In genomic region chr19:32510267-32510666, GRCm38 (mm10) we compare ENCODE assay signal across 12 mouse cellular contexts. TPM values are rescaled to one million over a fixed set of nuclear protein-coding genes. Genes with fewer than 3 reads are reported as not detected.
DNase-seq lines count a peak whose midpoint lies in the region; ATAC-seq lines count a peak whose summit lies in the region.
"Had no signal": no experiment of that assay in that cellular context is flagged by ENCODE, and none has a peak within 500 bp of the region (broad histone marks: within the 10 kb centered on the region; RNA-seq: fewer than 3 reads in every experiment).

No protein-coding gene starts in this region.

- H3K27me3 ChIP-seq in megakaryocyte, embryonic 14.5 days (replicated peaks), result no peaks in the 10 kb centered on the region
- H3K27me3 ChIP-seq in liver, embryonic 12.5 days (replicated peaks), result no peaks in the 10 kb centered on the region
- H3K27me3 ChIP-seq in forebrain, embryonic 13.5 days, result no peaks in the 10 kb centered on the region
- H3K27me3 ChIP-seq: limb, embryonic 15.5 days had no signal

- peak overlapping the region; percentile 43; the same call in 1 of the 2 replicates for H3K9ac ChIP-seq in liver, embryonic 12.5 days
- no peak overlapping the region for H3K9ac ChIP-seq in forebrain, embryonic 13.5 days
- H3K9ac ChIP-seq: limb, embryonic 15.5 days had no signal

- peaks cover 90% of the 10 kb centered on the region for H3K36me3 ChIP-seq in megakaryocyte, embryonic 14.5 days (replicated peaks; ENCODE audit: low read length)
- peaks cover 90% of the 10 kb centered on the region for H3K36me3 ChIP-seq in liver, embryonic 12.5 days
- peaks cover 60% of the 10 kb centered on the region for H3K36me3 ChIP-seq in forebrain, embryonic 13.5 days (ENCODE audit: poor library complexity, severe bottlenecking)

- H3K4me1 ChIP-seq in megakaryocyte, embryonic 14.5 days, result peaks cover 20% of the 10 kb centered on the region
- peaks cover 51% of the 10 kb centered on the region for H3K4me1 ChIP-seq in liver, embryonic 12.5 days
- no peaks in the 10 kb centered on the region for H3K4me1 ChIP-seq in forebrain, embryonic 13.5 days
- H3K4me1 ChIP-seq: limb, embryonic 15.5 days; midbrain, embryonic 10.5 days had no signal

- H3K4me3 ChIP-seq in megakaryocyte, embryonic 14.5 days (replicated peaks), result peak overlapping the region; percentile 8
- peak overlapping the region; percentile 17; the same call in 1 of the 2 replicates for H3K4me3 ChIP-seq in liver, embryonic 12.5 days
- no peak overlapping the region for H3K4me3 ChIP-seq in forebrain, embryonic 13.5 days
- H3K4me3 ChIP-seq: left cerebral cortex, adult 2 months; limb, embryonic 15.5 days; midbrain, embryonic 10.5 days had no signal

- H3K4me2 ChIP-seq in liver, embryonic 12.5 days, result peak overlapping the region; percentile 60
- no peak overlapping the region for H3K4me2 ChIP-seq in forebrain, embryonic 13.5 days
- H3K4me2 ChIP-seq: limb, embryonic 15.5 days had no signal

- H3K27ac ChIP-seq in liver, embryonic 12.5 days, result peak overlapping the region; percentile 89
- no peak overlapping the region for H3K27ac ChIP-seq in forebrain, embryonic 13.5 days
- H3K27ac ChIP-seq: left cerebral cortex, adult 2 months; limb, embryonic 15.5 days; midbrain, embryonic 10.5 days had no signal

- WGBS in liver, embryonic 12.5 days (ENCODE audit: insufficient replicate concordance), result 31% methylated on average over 3 of the region's 3 CpGs
- 77% methylated on average over 3 of the region's 3 CpGs for whole genome bisulfite sequencing in forebrain, embryonic 13.5 days

- ATAC-seq in megakaryocyte, adult 5-6 weeks (ENCODE audit: poor library complexity, severe bottlenecking), result no peak
- ATAC-seq in liver, embryonic 12.5 days, result peak; percentile 78
- ATAC-seq in forebrain, embryonic 13.5 days, result no peak

- H3K9me3 ChIP-seq in megakaryocyte, embryonic 14.5 days, result peaks cover 4% of the 10 kb centered on the region; the same call in 1 of the 2 replicates
- H3K9me3 ChIP-seq in liver, embryonic 12.5 days (replicated peaks), result no peaks in the 10 kb centered on the region; the same call in 1 of the 2 replicates
- H3K9me3 ChIP-seq in forebrain, embryonic 13.5 days (replicated peaks), result peaks cover 5% of the 10 kb centered on the region
- H3K9me3 ChIP-seq: limb, embryonic 15.5 days had no signal

- peak; percentile 51 to 72 for DNase-seq in kidney, adult 8-10 months
- peak; percentile 68 for DNase-seq in yolk sac, embryonic 10.5 days (ENCODE audit: low spot score)
- no peak for DNase-seq in right cerebral cortex, adult 2 months (ENCODE audit: low spot score in 2 of 2)
- no peak for DNase-seq in lung, postnatal 36 days
- DNase-seq: thymus, postnatal 4 days had no signal

RNA-seq across cellular contexts. Expression of gene Minpp1, which starts 24.7 kb away (rescaled TPM):
- 41.2 and 92.1 TPM in 2 replicates for polyA plus RNA-seq in megakaryocyte, embryonic 14.5 days (2012; ENCODE audit: insufficient read depth, low replicate concordance)
- 23.5 and 27.5 TPM in 2 replicates for total RNA-seq in megakaryocyte, adult 5-6 weeks (2015)
- 28.2 and 28.5 TPM in 2 replicates for total RNA-seq in megakaryocyte, adult 5-6 weeks (2017)
- 118 and 120 TPM in 2 replicates for polyA plus RNA-seq in liver, embryonic 12.5 days (2016; fragmentation: Nextera tagmentation; extraction: Ambion mirVana)
- 38.6 and 43.6 TPM in 2 replicates for polyA plus RNA-seq in forebrain, embryonic 13.5 days (2015; fragmentation: Nextera tagmentation; extraction: Ambion mirVana)

RNA-seq across cellular contexts. Expression of gene Rpl9-ps6, which starts 43.9 kb away (rescaled TPM):
- 2.3 TPM in 1 of 2 replicates, not detected in the other for polyA plus RNA-seq in megakaryocyte, embryonic 14.5 days (2012; ENCODE audit: insufficient read depth, low replicate concordance)
- total RNA-seq in megakaryocyte, adult 5-6 weeks (2015), result 134 and 153 TPM in 2 replicates
- total RNA-seq in megakaryocyte, adult 5-6 weeks (2017), result 50.9 and 68.5 TPM in 2 replicates
- polyA plus RNA-seq in liver, embryonic 12.5 days (2016; fragmentation: Nextera tagmentation; extraction: Ambion mirVana), result 72.7 and 75.0 TPM in 2 replicates
- polyA plus RNA-seq in forebrain, embryonic 13.5 days (2015; fragmentation: Nextera tagmentation; extraction: Ambion mirVana), result 98.9 and 101 TPM in 2 replicates

Comparison
In these comparisons a context has a peak if more than half of its experiments do, and no peak if none do; other contexts are left out.
1. DNase-seq: peak in kidney, adult 8-10 months (2 of 2) and yolk sac, embryonic 10.5 days (single experiment); none in right cerebral cortex, adult 2 months (0 of 2) and lung, postnatal 36 days (single experiment).
2. RNA of gene Rpl9-ps6, which starts 43.9 kb away (polyA plus RNA-seq): 98.9 to 101 TPM in forebrain, embryonic 13.5 days and 72.7 to 75.0 TPM in liver, embryonic 12.5 days; 2.3 TPM in megakaryocyte, embryonic 14.5 days; every median in the first group is over 10 times any median in the second.